Mouse (Mus musculus): Measurements from ENCODE around the gene Astn1. TPM values are rescaled to one million over a fixed set of nuclear protein-coding genes. Genes with fewer than 3 reads are reported as not detected.

Astn1 gene
- total RNA-seq, 2 experiments from 2014 or later: 173 to 178 TPM

- DNase-seq (ENCODE audit: low spot score in 2 of 2): peak; percentile 75 to 78
Observed at GRCm38 (mm10) chr1:158512636-158513035, 150.6 kb downstream of the Astn1 start.

- DNase-seq (ENCODE audit: low spot score in 2 of 2): peak; percentile 80 to 87
Observed at GRCm38 (mm10) chr1:158513572-158513971, 151.5 kb downstream of the Astn1 start.

- no peak for DNase-seq (ENCODE audit: low spot score in 2 of 2)
Observed at GRCm38 (mm10) chr1:158516558-158516957, 154.5 kb downstream of the Astn1 start.

- DNase-seq (ENCODE audit: low spot score in 2 of 2): no peak
Observed at GRCm38 (mm10) chr1:158536195-158536594, 174.1 kb downstream of the Astn1 start.

DNA sequence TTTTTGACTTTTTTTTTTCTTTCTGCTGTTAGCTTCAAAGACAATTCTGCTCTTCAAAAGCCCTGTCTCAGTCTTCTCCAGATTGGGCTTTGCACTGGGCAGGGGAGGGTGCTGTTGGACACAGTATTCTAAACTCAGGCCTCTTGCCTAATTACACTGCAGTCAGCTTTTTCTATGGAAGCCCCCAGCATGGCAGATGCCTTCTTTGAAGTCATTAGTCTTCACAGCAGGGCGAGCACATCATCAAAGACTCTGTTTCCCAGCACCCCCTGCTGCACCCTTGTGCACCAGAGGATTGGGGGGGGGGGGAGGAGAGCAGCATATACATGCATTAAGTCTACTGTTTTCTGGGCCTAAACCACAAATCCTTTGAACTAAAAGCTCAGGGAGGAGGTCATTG, 174.8 kb downstream of the Astn1 start:
- no peak for DNase-seq (ENCODE audit: low spot score in 2 of 2)

DNA sequence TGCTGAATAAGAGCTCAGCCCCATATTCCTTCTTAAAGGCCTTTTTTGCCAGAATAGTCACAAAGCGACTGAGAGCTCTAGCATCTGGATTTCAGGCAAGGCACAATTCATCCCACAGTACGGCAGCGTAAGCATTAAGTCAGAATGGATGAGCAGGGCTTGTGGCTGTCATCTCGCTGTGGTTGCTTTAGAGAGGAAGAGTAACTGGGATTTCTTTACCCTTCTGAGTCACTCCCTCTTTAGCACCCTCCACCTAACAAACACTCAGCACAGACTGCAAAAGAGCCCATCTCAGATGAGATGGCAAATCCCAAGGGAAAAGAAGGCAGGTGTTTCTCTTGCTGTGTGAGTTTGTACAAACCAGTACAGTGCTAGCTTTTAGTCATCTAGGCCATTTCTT, 183.0 kb downstream of the Astn1 start:
- no peak for DNase-seq (ENCODE audit: low spot score in 2 of 2)

- no peak for DNase-seq (ENCODE audit: low spot score in 2 of 2)
Observed at GRCm38 (mm10) chr1:158546513-158546912, 184.4 kb downstream of the Astn1 start.

DNA sequence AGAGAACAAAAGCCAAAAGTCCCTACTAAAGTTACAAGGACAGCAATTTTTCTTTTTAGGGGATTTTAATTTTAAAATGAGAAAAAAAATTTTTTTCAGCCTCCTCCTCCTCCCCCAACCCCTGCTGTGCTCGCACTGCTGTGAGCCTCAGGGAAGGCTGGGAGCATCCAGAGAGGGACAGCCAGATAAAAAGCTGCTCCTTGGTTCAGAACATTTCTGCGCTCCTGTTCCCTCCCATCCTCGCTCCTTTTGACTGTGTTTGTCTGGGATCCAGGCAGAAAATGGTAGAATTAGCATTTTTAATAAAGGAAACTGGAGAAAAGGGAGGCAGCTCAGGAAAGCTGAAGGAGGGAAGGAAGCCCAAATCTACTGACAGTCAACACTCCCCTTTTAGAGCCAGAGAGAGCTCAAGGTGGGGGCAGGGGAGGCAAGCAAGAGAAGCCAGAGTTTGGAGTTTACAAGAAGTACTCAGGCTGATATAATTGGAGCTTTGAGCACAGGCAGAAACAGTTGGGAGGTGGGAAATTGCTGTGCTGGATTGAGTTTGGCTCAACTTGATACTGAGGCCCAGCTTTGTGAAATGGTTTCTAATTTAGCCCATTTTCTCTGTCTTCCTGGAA, 185.6 kb downstream of the Astn1 start:
- DNase-seq (ENCODE audit: low spot score in 2 of 2): peak; percentile 68 to 80

GRCm38 (mm10) chr1:158548319-158548718, 186.2 kb downstream of the Astn1 start:
- no peak for DNase-seq (ENCODE audit: low spot score in 2 of 2)

DNA sequence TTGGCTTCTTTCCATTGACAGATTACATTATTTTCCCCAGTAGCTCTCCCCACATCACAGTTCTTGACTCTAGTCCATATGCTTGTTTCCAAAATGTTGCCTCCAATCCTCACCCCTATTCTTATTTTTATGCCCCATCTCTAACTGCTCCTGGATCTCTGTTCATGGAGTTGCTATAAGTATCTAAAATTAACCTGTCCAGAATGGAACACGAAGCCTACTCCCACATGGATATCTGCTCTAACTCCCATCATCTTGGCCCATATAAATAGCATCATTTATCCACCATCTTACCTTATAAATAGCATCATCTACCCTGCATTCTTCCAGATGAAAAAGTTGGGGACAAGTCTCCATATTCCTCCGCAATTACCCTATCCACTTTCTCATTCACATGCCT, 187.5 kb downstream of the Astn1 start:
- DNase-seq (ENCODE audit: low spot score in 2 of 2): no peak

DNA sequence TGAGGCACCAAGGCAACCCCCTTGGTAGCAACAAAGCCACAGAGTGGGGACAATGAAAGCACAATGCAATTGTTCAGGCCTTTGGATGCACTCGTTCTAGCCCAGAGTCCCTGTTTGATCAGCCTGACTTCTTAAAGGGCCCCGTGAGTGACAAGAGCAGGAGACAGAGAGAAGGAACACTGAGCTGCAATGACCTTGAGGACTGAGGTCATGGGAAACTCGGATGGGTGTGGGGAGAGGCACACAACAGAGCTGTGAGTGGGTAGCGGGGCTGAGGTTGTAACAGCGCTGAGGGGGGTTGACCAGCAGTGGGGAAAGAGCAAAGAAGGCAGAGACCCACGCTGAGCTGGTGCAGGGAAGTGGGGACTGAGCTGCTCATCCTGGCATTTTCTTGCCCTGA, 189.9 kb downstream of the Astn1 start:
- DNase-seq (ENCODE audit: low spot score in 2 of 2): no peak

DNA sequence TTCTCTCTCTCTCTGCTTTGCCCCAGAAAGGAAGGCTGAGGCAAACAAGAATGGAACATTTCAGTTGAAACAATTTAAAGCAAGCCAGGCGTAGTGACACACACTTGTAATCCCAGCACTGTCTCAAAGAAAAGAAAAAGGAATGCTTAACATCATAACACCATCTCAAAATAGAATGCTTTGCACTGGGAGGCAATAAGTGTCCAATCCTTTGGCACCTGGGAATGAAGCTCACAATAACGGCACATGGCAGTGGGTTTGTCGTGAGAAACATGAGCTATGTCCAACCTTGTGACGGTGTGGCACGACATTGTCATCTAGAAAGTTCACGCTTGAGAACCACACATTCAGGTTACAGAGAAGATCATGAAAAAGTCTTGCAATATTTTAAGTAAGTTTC, 191.3 kb downstream of the Astn1 start:
- DNase-seq (ENCODE audit: low spot score in 2 of 2): no peak

DNA sequence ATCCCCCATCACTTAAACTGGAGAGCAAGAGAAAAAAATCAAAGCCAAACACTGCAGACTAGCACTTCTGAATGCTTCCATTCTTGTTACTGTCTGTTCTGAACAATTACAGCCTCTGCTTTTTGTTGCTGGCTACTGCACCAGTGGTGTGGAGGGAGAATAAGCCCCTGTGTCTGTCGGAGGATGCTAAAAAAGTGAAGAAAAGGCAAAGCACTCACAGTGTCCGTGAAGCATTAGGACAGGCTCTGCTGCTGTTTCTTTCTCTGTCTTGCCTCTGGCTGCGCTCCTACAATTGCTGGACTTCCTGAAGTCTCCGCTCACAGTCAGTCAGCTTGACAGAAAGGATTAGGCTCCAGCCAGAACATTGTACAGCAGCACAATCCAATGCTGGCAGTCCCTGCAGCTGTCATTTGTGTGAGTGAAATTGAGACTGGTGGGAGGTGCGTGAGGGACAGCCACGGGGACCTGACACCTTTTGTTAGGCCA, 192.0 kb downstream of the Astn1 start:
- peak in 1 of 2 experiments; percentile 45 for DNase-seq (ENCODE audit: low spot score in 2 of 2)

- DNase-seq (ENCODE audit: low spot score in 2 of 2): no peak
Observed at GRCm38 (mm10) chr1:158573168-158573567, 211.1 kb downstream of the Astn1 start.

- DNase-seq (ENCODE audit: low spot score in 2 of 2): no peak
Observed at GRCm38 (mm10) chr1:158573597-158573996, 211.5 kb downstream of the Astn1 start.

DNA sequence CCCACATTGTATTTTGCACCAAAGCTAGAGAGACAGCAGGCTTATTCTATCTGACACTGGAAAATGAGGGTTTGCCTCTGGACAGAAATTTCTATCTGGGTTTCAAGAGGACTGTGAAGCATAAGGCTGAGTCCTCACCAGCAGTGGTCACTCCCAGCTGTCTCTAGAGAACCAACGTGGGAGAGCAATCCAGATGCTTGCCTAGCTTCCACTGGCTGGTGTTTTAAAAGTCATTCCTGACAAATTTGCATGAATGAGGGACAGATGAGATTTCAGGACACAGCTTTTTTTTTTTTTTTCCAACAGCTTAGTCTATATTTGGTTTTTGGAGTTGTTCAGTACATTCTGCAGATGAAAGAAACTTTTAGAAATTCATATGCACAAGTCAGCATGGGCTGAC, 213.9 kb downstream of the Astn1 start:
- no peak for DNase-seq (ENCODE audit: low spot score in 2 of 2)

DNA sequence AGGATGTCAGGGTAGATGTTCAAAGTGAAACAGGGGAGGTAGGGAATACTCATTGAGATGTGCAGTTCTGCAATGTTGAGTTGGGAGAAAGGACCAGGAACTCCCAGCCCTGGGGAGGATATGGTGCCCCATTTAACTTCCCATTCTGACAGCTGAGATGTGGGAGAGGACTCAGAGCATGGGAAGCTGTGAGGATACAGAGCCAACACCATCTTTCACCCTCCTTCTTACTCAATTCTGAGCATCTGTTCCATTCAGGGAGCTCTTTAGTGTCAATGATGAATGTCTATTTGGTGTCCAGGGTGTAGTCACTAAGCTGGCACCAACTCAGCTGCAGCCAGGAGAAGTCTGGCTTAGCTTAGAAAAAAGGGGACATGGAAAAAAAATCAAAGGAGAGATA, 219.7 kb downstream of the Astn1 start:
- peak; percentile 44 to 71 for DNase-seq (ENCODE audit: low spot score in 2 of 2)

DNA sequence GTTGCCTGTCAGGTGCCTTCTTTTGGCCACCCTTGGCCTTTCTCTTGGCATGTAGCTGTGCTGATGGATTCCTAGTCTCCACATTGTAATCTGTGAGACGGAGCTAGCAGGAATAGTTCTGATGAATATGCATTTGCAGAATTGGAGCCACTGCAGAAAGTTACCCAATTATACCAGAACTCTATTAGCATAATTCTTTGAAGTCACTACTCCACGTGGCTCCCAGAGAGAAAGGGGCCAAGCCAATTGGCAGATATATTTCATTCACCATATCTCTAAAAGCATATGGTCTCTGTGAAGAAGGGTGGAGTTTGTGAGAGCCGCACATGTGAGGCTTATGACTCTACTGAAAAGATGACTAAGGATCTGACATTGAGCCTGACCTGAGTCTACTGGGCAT, 226.8 kb downstream of the Astn1 start:
- DNase-seq (ENCODE audit: low spot score in 2 of 2): peak in 1 of 2 experiments; percentile 28

DNA sequence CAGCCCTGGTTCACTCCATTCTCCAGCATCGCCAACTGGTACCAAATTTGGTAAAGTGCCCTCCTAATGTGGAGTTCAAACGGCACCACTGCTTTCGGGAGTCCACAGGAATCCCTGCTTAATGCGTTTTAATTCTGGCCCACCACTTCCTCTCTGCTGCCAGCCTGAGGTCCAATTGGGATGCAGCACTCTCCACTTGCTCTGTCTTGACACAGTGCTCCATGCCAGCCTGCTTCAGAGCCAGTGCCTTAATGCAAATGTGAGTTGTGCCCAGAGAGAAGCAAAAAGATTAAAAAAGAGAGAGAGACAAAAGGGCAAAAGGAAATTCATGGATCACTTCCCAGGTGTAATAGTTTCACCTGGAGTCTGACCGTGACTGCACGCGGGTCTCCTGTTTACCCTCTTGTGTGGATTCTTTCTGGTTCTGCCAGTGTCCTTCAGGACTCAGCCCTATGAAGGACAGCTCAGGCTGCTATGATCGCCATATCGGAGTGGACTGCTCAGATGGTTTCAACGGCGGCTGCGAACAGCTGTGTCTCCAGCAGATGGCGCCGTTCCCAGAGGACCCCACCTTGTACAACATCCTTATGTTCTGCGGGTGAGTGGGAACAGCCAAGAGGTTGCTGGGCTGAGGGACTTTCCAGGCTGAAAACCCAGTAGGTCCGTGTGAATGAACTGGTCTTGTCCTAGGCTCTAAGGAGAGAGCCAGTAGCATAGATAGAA, 234.8 kb downstream of the Astn1 start:
- DNase-seq (ENCODE audit: low spot score in 2 of 2): peak; percentile 30 to 54

DNA sequence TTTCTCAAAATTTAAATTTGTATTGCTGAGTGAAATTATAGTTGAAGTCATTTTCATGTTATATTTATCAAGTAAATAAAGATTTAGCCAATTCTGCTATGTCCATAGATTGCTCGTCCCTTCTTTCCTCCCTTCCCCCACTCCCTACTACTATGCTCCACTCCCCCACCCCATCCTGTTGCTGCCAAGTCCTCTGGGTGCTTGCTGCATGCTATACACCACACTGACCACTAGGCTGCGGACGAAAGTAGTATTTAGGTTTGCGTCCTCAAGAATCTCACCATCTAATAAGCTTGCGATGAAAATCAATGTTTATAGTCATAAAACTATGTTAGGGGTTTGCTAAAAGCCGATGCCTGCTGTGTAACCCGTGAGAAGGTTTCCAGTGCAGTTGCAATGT, 235.9 kb downstream of the Astn1 start:
- DNase-seq (ENCODE audit: low spot score in 2 of 2): no peak

DNA sequence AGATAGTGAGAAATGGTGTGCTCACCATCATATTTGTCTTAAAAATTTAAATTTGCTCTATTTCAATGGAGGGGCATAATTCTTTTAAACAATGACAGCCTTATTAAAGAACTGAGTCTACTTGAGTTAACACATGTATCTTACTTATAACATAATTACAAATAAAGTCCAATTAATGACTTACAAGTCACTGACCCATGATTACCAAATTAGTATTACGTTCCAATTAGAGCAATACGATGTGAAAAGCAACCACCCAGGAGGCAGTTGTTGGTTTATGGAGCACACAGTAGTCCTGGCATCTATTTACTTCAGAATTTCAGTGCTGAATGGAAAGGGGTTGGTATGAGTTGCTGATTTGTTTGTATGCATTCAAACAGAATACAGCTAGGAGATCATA, 237.4 kb downstream of the Astn1 start:
- DNase-seq (ENCODE audit: low spot score in 2 of 2): no peak

DNA sequence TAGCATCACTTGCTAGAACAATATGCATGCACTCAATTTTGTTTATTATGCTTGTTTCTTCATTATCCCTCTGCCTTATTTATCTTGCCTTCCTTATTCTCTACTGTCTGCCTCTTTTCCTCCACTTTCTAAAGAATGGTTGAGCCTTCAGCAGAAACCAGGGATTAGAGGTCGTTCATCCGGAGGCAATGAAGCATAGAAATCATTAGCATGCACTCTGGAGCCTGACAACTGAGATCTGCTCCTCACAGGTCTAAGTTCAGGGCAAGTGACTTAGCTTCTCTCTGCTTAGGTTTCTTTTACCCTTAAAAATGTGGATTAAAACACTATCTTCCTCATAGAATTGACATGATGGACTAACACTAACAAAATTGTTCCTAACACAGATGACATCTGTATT, 241.0 kb downstream of the Astn1 start:
- DNase-seq (ENCODE audit: low spot score in 2 of 2): no peak

- no peak for DNase-seq (ENCODE audit: low spot score in 2 of 2)
Observed at GRCm38 (mm10) chr1:158604149-158604548, 242.1 kb downstream of the Astn1 start.

All from layer of hippocampus, adult 18-20 months (tissue).